Mouse (Mus musculus) spleen, adult 2 months (tissue): ENCODE results near the gene Abcc3.

Experiments used
- CTCF ChIP-seq: fragments of 200-500 bp; IDR thresholded peaks from 2 replicates; pipeline ENCODE4 v1.5.1; 2011; ENCODE audit warnings: mild to moderate bottlenecking, inconsistent platforms; ENCODE audit not compliant: insufficient read depth, insufficient read length, insufficient replicate concordance; ENCODE audit errors: extremely low read depth
- POLR2A ChIP-seq: fragments of 200-500 bp; IDR thresholded peaks from 2 replicates; pipeline ENCODE4 v1.6.1; 2011; ENCODE audit warnings: low read depth, low read length, inconsistent platforms

DNA sequence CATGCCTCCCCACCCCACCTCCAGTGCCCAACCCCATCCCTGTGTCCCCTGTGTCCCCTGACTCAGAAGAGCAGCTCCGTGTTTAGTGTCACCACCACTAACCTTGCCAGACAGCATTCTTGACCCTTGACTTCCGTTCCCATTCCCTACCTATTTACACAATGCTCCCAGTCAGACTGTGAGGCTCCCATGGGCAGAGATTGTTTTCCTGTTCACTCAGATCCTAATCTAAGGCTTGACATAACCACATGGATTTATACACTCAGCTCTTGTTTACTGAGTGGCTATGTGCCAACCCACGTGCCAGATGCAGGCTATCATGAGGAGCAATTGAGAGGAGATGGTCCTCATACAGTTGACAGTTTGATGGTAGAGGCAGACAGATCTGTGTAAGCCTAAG, 27.5 kb downstream of the Abcc3 start:
- TF ChIP-seq CTCF (no peak), POLR2A (no peak)
